Mouse (Mus musculus) thymus, adult 2 months (tissue): Measurements from ENCODE around the gene Tnk2.

ENCODE experiments used
- CTCF ChIP-seq: fragments of 200-500 bp; IDR thresholded peaks from 2 replicates; pipeline ENCODE4 v1.5.1; 2012; ENCODE audit warnings: mild to moderate bottlenecking, control low read depth, low read length, moderate library complexity, borderline replicate concordance; ENCODE audit not compliant: control insufficient read depth, poor library complexity, insufficient read depth; ENCODE audit errors: extremely low read depth
- POLR2A ChIP-seq: fragments of 200-500 bp; IDR thresholded peaks from 2 replicates; pipeline ENCODE4 v1.6.1; 2012; ENCODE audit warnings: mild to moderate bottlenecking, low read length, control low read depth, moderate library complexity; ENCODE audit not compliant: control insufficient read depth, poor library complexity, insufficient read depth; ENCODE audit errors: extremely low read depth

DNA sequence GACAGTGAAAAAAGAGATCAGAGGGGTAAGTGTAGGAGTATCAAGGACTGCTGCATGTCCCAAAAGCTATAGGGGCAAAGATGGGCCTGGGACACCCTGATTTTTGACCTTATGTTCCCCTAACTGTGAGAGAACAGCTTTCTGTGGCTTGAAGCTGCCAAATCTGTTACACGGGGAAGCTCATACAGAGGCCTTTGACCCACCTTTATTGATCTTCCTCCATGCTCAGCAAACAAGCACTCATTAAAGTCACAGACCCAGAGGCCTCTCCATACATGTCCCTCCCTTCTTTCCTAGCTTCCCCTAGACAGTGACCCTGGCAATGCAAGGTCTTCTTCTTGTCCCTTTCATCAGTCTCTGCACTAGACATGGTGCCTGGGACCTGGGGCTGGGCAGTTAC is 85.1 kb downstream of the Tnk2 start:
- no peak for TF ChIP-seq POLR2A
- no peak for TF ChIP-seq CTCF
